Mouse (Mus musculus) intestine, embryonic 14.5 days (tissue): ENCODE measurements around the gene Kcnc3. TPM values are rescaled to one million over a fixed set of nuclear protein-coding genes. Genes with fewer than 3 reads are reported as not detected.

Experiments
- ATAC-seq: fragments of 200-750 bp; cut with Nextera tagmentation; replicated peaks from 2 replicates; pipeline ENCODE4 v1.8.0; 2017; ENCODE audit warnings: low read depth, moderate number of reproducible peaks, moderate TSS enrichment, moderate library complexity; ENCODE audit not compliant: low FRiP score, low TSS enrichment
- DNase-seq: peaks from one replicate; pipeline ENCODE4 v3.0.0-alpha.2; 2018; ENCODE audit warnings: low spot score
- H3K27ac ChIP-seq: fragments of 300-500 bp; sonication (generic); 2 replicates; pipeline ENCODE4 v1.5.1; 2014; ENCODE audit warnings: low read depth, mild to moderate bottlenecking, control low read depth
- H3K27me3 ChIP-seq: fragments of 300-500 bp; sonication (generic); replicated peaks from 2 replicates; pipeline ENCODE4 v1.6.1; 2014; ENCODE audit warnings: low read length, control low read depth; ENCODE audit not compliant: control insufficient read depth, insufficient read depth
- H3K36me3 ChIP-seq: fragments of 300-500 bp; sonication (generic); 2 replicates; pipeline ENCODE4 v1.6.1; 2014; ENCODE audit warnings: low read length, control low read depth; ENCODE audit not compliant: control insufficient read depth, insufficient read depth
- H3K4me1 ChIP-seq: fragments of 300-500 bp; sonication (generic); replicated peaks from 2 replicates; pipeline ENCODE4 v1.6.1; 2014; ENCODE audit warnings: low read length, control low read depth, mixed read lengths; ENCODE audit not compliant: control insufficient read depth, insufficient read depth
- H3K4me2 ChIP-seq: fragments of 300-500 bp; sonication (generic); 2 replicates; pipeline ENCODE4 v1.6.1; 2014; ENCODE audit warnings: low read length
- H3K4me3 ChIP-seq: fragments of 300-500 bp; sonication (generic); 2 replicates; pipeline ENCODE4 v1.5.1; 2014; ENCODE audit warnings: low read depth, low read length, control low read depth, mixed read lengths
- H3K9ac ChIP-seq: fragments of 300-500 bp; sonication (generic); 2 replicates; pipeline ENCODE4 v1.6.1; 2014; ENCODE audit warnings: mild to moderate bottlenecking, low read length
- H3K9me3 ChIP-seq: fragments of 300-500 bp; sonication (generic); 2 replicates; pipeline ENCODE4 v1.6.1; 2016; ENCODE audit warnings: low read length, control low read depth; ENCODE audit not compliant: control insufficient read depth
- WGBS: fragments of 180-500 bp; shearing (Covaris S2); extraction: QIAGEN DNeasy Blood & Tissue Kit; methylation state at CpG from one replicate; pipeline ENCODE4 v1.1.7; 2014; 5-methylcytosine and 5-hydroxymethylcytosine counted together
- polyA plus RNA-seq: library from polyadenylated mRNA; unstranded; fragments of >200 nt; fragmentation: Nextera tagmentation; extraction: Ambion mirVana; gene quantifications from 2 replicates; pipeline ENCODE4 v1.2.1, GENCODE M21; 2014

Kcnc3 gene
- polyA plus RNA-seq, 1 experiment from 2014 or later = 0.26 TPM

GRCm38 (mm10) chr7:44588338-44588737 lies 2.1 kb upstream of the Kcnc3 start:
- DNase-seq = no peak
- Histone ChIP-seq H3K9me3 (no peaks in the 10 kb centered on the region), H3K27me3 (peaks cover 82% of the 10 kb centered on the region), H3K4me3 (no peak overlapping the region; the same call in 1 of the 2 replicates), H3K4me2 (peak overlapping the region; percentile 66), H3K36me3 (no peaks in the 10 kb centered on the region), H3K4me1 (peaks cover 15% of the 10 kb centered on the region), H3K27ac (no peak overlapping the region), H3K9ac (no peak overlapping the region)
- ATAC-seq = no peak
- WGBS = 12% methylated on average over 12 of the region's 12 CpGs

DNA sequence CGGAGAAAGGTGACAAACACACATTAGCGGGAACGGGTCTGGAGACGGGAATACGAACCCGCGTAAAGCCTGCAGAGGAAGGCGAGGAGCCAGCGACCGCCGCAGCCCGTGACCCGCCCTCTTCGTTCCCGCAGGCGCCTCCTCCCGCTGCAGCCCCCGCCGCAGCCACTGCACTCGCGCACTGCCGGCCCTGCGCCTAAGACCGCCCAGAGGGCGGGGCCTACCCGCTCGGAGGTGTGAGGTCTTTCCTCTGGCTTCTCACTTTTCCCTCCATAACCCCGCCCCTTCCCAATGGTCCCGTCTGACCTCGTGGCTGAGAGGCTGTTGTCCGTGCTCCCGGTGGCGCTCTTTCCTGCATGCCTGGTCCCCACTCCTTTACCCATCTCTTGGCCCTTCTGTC lies 1.3 kb upstream of the Kcnc3 start:
- Histone ChIP-seq H3K9ac (peak overlapping the region; percentile 34; the same call in 1 of the 2 replicates), H3K4me1 (peaks cover 15% of the 10 kb centered on the region), H3K27ac (no peak overlapping the region), H3K4me2 (peak overlapping the region; percentile 66), H3K27me3 (peaks cover 86% of the 10 kb centered on the region), H3K4me3 (peak overlapping the region; percentile 33), H3K36me3 (no peaks in the 10 kb centered on the region), H3K9me3 (no peaks in the 10 kb centered on the region)
- WGBS = under 1% methylated on average over 30 of the region's 33 CpGs
- ATAC-seq = peak; percentile 40; the same call in 1 of the 2 replicates
- DNase-seq = peak; percentile 71

GRCm38 (mm10) chr7:44589946-44590345 lies 518 bp upstream of the Kcnc3 start:
- Histone ChIP-seq H3K27ac (no peak overlapping the region), H3K4me3 (peak overlapping the region; percentile 47; the same call in 1 of the 2 replicates), H3K4me2 (peak overlapping the region; percentile 97), H3K9ac (no peak overlapping the region), H3K36me3 (no peaks in the 10 kb centered on the region), H3K27me3 (peaks cover 85% of the 10 kb centered on the region), H3K9me3 (no peaks in the 10 kb centered on the region), H3K4me1 (peaks cover 15% of the 10 kb centered on the region)
- ATAC-seq (no peak), DNase-seq (no peak)
- WGBS = 6% methylated on average over 13 of the region's 13 CpGs

- Histone ChIP-seq H3K27me3 (peaks cover 69% of the 10 kb centered on the region), H3K4me3 (peak overlapping the region; percentile 47), H3K9ac (peak overlapping the region; percentile 38), H3K36me3 (no peaks in the 10 kb centered on the region), H3K27ac (no peak overlapping the region), H3K9me3 (no peaks in the 10 kb centered on the region), H3K4me1 (peaks cover 15% of the 10 kb centered on the region), H3K4me2 (peak overlapping the region; percentile 97)
- ATAC-seq (no peak), DNase-seq (no peak)
- WGBS = under 1% methylated on average over 53 of the region's 60 CpGs
Measured at GRCm38 (mm10) chr7:44591348-44592116, 1.1 kb downstream of the Kcnc3 start.

GRCm38 (mm10) chr7:44593051-44593450 lies 2.6 kb downstream of the Kcnc3 start:
- Histone ChIP-seq H3K36me3 (no peaks in the 10 kb centered on the region), H3K9me3 (no peaks in the 10 kb centered on the region), H3K27ac (no peak overlapping the region), H3K9ac (no peak overlapping the region), H3K4me2 (no peak overlapping the region), H3K4me1 (peaks cover 15% of the 10 kb centered on the region), H3K27me3 (peaks cover 54% of the 10 kb centered on the region), H3K4me3 (no peak overlapping the region)
- ATAC-seq (no peak), DNase-seq (no peak)
- WGBS = 5% methylated on average over 15 of the region's 15 CpGs

GRCm38 (mm10) chr7:44593775-44594174 lies 3.3 kb downstream of the Kcnc3 start:
- H3K4me3 ChIP-seq = no peak overlapping the region
- H3K4me2 ChIP-seq = peak overlapping the region; percentile 11; the same call in 1 of the 2 replicates
- H3K4me1 ChIP-seq = peaks cover 13% of the 10 kb centered on the region
- no peaks in the 10 kb centered on the region for H3K9me3 ChIP-seq
- H3K27me3 ChIP-seq = peaks cover 47% of the 10 kb centered on the region
- DNase-seq (peak; percentile 95), ATAC-seq (peak; percentile 18; the same call in 1 of the 2 replicates)
- WGBS = under 1% methylated on average over 22 of the region's 22 CpGs
- no peak overlapping the region for H3K27ac ChIP-seq
- H3K9ac ChIP-seq = no peak overlapping the region
- no peaks in the 10 kb centered on the region for H3K36me3 ChIP-seq

DNA sequence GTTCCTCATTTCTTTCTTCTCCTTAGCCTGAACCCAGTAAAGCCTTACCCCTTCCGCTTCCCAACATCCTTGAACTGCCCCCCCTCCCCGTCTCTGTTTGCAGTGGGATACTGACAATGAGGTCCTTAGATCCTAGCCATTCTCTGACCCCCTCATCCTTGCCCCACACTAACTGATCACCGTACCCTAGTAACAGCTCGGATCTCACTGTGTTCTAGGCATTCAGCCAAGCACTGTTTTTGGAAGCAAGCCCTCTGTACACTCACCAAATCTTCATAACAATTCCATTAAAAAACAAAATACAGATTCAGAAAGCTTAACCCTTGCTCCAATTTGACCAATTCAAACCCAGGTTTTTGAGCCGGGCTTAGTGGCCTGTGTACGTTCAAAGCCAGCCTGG lies 3.8 kb downstream of the Kcnc3 start:
- H3K4me1 ChIP-seq = peaks cover 7% of the 10 kb centered on the region; the same call in 1 of the 2 replicates
- H3K9ac ChIP-seq = no peak overlapping the region
- H3K27me3 ChIP-seq = peaks cover 43% of the 10 kb centered on the region
- no peak overlapping the region for H3K4me3 ChIP-seq
- H3K4me2 ChIP-seq = no peak overlapping the region
- WGBS = 61% methylated on average over 6 of the region's 6 CpGs
- no peak for DNase-seq
- H3K27ac ChIP-seq = no peak overlapping the region
- no peaks in the 10 kb centered on the region for H3K36me3 ChIP-seq
- no peak for ATAC-seq
- H3K9me3 ChIP-seq = no peaks in the 10 kb centered on the region

DNA sequence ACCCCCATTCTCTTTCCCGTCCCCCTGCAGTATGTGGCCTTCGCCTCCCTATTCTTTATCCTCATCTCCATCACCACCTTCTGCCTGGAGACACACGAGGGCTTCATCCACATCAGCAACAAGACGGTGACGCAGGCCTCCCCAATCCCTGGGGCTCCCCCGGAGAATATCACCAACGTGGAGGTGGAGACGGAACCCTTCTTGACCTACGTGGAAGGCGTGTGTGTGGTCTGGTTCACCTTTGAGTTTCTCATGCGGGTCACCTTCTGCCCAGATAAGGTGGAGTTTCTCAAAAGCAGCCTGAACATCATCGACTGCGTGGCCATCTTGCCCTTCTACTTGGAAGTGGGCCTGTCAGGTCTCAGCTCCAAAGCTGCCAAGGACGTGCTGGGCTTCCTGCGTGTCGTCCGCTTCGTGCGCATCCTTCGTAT lies 4.7 kb downstream of the Kcnc3 start:
- WGBS = 90% methylated on average over 20 of the region's 20 CpGs
- H3K27ac ChIP-seq = no peak overlapping the region
- ATAC-seq = no peak

More for the DNA sequence above, 4.7 kb downstream of the Kcnc3 start:
- no peak for DNase-seq
- Histone ChIP-seq H3K4me2 (no peak overlapping the region), H3K27me3 (peaks cover 34% of the 10 kb centered on the region), H3K4me3 (no peak overlapping the region), H3K4me1 (peaks cover 6% of the 10 kb centered on the region; the same call in 1 of the 2 replicates), H3K9ac (no peak overlapping the region), H3K36me3 (no peaks in the 10 kb centered on the region), H3K9me3 (no peaks in the 10 kb centered on the region)
